Mouse (Mus musculus) CH12F3 (cell line): ENCODE measurements around the gene Cnih1.

Experiments
- in situ Hi-C: fragments of 300-500 bp; cut with MboI; formaldehyde crosslinking; loops from 2 replicates; pipeline ENCODE4 v1.14.3; 2020; ENCODE audit warnings: low sequenced_read_pairs

Gene Cnih1

DNA sequence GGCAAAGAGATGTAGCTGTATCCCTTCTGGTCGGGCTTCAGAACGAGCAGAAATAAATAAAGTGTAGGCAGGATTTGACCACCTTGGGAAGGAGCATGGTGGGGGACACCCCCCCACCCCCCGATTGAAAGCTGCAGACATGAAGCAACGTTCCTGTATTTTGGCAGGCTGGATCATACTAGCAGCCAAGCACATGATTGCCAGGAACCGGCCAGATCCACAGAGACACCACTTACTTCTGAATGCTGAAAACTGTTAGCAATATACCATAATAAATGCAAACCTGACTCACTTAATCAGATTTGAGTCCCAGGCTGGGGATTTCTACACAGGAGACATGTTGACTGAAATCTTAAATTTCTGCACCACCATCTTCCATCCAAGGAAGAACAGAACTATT lies 53.9 kb downstream of the Cnih1 start:
- in situ Hi-C loops: no loop called here

DNA sequence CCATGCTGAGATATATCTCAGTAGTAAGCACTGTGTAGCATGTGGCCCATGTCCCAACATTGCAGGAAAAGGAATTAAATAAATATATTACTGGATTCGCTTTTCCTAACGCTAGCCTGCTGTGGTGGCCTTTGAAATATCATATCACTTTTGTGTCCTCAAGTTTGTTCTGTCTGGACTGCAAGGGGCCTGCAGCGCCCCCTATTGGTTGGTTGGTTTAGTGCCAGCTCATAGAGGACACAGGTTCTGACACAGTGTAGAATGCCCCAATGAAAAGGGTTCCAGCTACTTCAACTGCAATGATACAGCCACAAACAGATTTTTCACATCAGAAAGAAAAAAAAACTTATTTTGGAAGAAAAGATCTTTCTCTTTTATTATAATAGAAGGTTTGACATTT lies 62.5 kb downstream of the Cnih1 start:
- in situ Hi-C loops: no loop called here
